Mouse (Mus musculus) central nervous system, embryonic 18 days (tissue): ENCODE results near the gene Sorl1. TPM values are rescaled to one million over a fixed set of nuclear protein-coding genes. Genes with fewer than 3 reads are reported as not detected.

Experiments
- polyA plus RNA-seq: library from polyadenylated mRNA; depleted of rRNA; stranded (reverse); fragments of >200 nt; gene quantifications from 2 replicates; pipeline ENCODE4 v1.2.3, GENCODE M21; 2012; rRNA removed

The Sorl1 gene
- 12.8 and 13.5 TPM in 2 replicates for polyA plus RNA-seq

DNA sequence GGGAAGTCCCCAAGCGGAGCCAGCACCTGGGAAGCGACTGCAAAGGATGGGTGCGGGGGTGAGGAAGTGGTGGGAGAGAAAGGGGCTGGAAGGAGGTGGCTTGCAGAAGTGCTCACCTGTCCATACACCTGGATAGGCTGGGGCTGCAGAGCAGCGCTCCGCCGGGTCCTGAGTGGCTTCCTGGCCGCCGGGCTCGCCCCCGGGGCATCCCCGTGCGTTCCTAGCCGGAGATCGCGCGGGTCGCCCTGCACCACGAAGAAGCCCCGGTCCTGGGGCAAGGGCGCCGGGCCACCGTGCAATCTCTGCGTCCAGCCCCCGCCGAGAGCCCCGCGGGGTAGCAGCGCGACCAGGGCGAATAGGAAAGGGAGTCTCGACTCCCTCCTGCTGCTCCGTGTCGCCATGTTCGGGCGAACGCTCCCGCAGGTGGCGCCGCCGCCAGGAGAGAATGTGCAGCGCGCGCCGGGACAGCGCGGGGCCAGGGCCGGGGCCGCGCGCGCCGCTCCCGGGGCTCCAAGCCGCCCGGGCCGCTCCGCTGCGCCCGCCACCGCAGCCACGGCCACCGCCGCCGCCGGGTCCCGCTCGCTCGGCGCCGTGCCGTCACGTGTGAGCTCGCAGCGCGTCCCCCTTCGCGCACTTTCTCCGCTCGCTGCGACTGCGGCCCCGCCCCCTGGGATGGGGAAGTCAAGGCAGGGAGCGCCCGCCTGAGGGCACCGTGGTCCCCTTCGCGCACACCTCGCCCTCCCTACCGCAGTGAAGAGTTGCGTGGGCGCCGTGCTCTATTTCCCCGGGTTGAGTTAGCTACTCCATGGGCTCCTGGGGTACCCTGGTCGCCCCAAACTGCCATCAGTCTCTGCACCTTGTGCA, at the start of gene Sorl1:
Gene Sorl1, minus strand, starts transcription at position 585 of the 864 bp plus-strand sequence.

Other genes with a start within 250 kb of the Sorl1 start
- 67.2 and 69.9 TPM in 2 replicates for gene Sc5d, start 140.0 kb upstream of the Sorl1 start, polyA plus RNA-seq